Mouse (Mus musculus) monocyte, adult 5-6 weeks (primary cell): Measurements from ENCODE around the gene Fyn. TPM values are rescaled to one million over a fixed set of nuclear protein-coding genes. Genes with fewer than 3 reads are reported as not detected.

Source experiments
- ATAC-seq: fragments of 153-309, 156-312 bp; replicated peaks from 2 replicates; pipeline ENCODE4 v1.8.0; 2017; ENCODE audit warnings: mild to moderate bottlenecking; ENCODE audit not compliant: low TSS enrichment, insufficient number of reproducible peaks, severe bottlenecking, poor library complexity, low FRiP score
- total RNA-seq: library from RNA; stranded (forward); fragments of 200-1000, 200-491, 200-594 nt; gene quantifications from 3 replicates; pipeline ENCODE4 v1.2.3, GENCODE M21; 2017

Fyn gene
- total RNA-seq, 1 experiment from 2014 or later: 255 TPM

- ATAC-seq: peak; percentile 60
Measured at GRCm38 (mm10) chr10:39458766-39459699, 90.4 kb downstream of the Fyn start.

DNA sequence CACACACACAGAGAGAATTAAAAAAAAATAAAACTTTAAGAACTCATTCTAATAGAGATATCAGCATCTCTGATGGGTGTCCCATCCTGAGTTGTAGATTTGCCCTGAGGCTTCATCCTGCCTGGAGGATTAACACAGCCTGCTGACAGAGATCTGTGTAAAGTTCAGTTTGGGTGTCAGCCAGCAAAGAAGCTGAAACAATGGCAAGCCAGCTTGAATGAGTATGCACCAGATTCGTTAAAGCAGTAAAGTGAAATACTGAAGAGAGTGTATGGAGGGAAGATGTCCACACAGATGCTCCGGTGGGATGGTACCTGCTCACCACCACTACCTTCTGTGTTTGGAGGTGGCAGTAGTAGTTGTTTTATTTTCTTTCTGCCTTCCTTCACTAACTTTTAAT is 92.0 kb downstream of the Fyn start:
- no peak for ATAC-seq

- no peak for ATAC-seq
Measured at GRCm38 (mm10) chr10:39461909-39462308, 93.3 kb downstream of the Fyn start.

DNA sequence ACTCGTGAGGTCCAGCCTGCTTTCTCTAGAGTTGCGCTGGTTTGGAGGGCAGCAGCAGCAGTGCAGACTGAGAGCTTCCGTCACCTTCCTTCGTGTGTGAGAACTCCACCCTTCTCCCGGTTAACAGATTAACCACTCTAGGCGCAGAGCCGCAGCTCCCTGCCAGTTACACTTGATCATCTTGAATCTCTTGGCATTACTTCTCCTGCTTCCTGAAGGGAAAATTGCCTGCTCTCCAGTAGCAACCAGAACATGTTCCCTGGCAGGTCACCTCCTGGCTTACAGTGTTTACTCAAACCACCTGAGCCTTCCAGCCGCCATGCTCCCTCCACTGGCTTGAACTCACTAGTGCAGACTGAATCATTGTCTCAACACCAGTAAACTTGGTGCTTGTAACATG is 94.1 kb downstream of the Fyn start:
- no peak for ATAC-seq

DNA sequence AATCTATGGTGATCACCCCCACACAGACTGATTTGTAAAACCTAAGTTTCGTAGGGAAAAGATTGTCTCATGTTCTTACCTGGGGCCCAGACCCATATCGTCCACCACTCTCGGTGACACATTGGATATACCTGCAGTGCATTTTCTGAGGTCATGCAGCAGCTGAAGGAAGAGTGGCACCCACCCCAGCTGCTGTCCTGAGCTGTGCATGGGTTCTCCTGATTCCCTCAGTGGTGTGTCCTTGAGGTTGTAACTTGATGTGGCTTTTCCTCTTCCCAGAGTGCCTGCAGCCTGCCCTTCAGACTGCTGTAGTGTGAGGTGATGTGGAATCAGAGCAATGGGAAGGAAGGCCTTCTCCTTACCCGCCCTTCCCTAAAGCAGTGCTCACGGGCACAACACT is 95.7 kb downstream of the Fyn start:
- ATAC-seq: no peak

DNA sequence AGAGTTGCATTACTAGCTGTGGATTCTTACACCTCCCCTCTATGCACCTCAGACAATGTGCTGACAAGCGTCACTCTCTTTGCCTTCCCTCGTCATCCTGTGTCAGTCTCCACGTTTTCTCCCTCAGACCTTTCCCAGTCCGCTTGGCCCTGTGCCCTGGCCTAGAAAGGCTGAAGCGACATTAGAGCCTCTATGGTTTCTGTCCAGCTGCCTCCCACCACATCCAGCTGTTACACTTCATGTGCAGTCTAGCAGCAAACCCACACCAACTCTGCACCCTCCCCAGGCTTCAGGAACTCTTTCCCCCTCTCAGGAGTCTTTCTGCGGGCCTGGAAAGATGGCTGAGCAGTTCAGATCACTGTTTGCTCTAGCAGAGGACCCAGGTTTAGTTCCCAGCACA is 98.7 kb downstream of the Fyn start:
- no peak for ATAC-seq

DNA sequence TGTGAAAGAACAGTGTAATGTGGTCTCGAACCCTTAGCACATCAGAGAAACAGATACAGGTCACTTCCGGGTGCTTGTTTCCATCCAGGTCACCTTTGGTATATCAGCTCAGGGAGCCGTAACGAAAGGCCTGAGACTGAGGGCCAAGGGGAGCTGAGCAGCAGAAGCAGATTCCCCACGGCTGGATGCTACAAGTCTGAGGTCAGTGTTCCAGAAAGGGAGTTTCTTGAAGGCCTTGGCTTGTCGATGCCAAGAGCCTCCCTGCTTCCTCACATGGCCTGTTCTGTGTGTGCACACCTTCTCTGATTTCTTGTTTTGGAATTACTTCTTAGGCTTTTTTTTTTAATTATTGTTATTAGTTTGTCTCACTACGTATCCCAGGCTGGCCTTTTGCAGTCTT is 99.2 kb downstream of the Fyn start:
- no peak for ATAC-seq

DNA sequence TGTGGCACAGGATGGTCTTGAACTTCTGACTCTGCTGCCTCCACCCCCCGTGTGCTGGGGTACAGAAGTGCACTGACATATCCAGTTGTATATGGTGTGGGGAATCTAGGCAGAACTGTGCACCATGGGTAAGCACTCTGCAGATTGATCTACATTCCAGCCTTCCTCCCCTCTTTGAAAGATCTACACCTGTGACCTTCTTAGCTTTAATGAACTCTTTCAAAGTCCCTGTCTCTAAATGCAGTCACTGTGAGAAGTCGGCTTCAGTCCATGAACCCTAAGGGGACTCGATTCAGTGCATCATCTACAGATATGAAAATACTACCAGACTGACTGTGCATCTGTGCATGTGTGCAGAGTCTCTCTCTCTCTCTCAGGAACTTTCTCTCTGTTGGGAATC is 99.9 kb downstream of the Fyn start:
- no peak for ATAC-seq

DNA sequence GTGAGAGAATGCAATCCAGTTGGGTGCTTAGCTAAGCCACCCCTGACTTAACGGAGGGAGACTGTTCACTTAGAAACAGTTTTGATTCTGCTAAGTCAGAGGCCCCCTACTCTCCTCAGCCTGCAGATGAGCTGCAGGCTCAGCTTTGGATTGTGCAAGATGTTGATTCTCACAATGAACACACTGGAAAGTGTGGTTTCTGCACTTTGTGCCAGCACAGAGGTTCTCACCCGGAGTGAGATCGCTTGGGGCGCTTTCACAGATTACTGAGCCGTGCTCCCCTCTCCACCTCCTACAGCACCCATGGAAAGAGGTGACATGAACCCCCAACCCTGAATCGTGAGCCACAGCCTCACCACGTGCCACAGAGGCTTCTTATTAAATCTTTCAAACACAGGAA is 100.7 kb downstream of the Fyn start:
- ATAC-seq: no peak; the same call in 1 of the 2 replicates

DNA sequence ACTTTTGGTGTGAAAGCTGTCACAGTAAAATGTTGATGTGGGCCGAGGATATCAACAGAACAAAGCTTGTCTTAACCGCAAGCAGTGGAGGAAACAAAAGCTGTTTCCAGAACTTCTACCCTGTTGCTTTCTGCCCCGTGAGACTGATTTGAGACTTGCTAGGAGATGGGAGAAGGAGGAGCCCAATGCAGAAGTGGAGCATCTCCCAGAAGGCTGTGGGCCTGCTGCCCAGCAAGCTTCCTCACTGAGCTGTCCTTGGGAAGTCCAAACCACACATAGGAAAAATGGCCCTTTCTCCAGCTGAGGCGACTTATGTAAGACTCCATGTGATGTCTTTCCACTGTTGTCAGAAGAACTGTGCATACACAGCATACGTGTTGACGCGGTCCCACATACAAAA is 101.7 kb downstream of the Fyn start:
- no peak for ATAC-seq

DNA sequence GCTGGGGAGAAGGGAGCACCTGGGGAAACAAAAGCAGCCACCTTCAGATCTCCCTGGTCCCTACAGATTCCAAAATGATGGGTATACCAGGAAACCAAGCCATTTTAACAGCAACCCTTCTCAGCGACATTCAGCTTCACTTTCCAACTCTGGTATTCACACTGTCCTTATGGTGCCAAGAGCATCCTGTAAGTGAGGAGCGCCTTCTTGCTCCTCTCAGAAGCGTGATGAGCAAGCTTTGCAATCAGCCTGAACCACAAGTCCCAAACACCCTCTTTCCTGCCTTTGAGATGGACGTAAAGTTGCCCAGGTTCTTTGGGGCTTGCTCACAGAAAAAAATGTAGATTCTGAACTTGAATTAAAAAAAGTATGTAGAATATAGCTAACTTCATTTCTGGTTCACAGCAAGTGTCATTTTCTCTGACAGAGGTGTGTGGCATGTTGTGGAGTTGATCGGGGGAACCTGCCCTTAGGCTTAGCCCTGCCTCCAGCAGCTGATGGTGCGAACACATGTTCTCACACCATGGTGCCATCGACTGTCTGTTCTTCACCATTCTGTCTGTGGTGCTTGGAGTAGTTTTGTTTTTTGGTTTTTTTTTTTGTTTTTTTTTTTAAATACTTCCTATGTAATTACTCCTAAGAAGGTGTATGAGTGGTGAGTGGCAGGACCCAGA is 102.5 kb downstream of the Fyn start:
- no peak for ATAC-seq

GRCm38 (mm10) chr10:39471714-39472531 is 103.3 kb downstream of the Fyn start:
- no peak for ATAC-seq

DNA sequence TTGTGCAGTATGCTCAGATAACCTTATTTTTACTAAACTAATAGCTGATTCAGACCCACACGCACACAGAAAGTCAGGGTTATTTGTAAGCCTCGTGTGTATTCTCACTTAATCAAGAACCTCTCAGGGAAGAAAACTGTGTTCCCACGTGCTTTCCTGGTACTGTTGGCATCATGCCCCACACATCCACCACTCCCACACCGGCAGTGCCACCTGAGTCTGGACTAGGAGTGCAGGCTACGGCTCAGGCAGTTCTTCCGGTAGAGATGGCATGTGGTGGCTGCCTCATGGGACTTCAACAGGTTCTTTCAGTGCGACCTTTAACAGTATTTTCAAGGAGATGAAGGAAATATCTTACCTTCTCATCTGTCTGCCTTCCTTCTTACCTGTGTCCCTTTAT is 104.3 kb downstream of the Fyn start:
- no peak for ATAC-seq

GRCm38 (mm10) chr10:39479361-39479760 is 110.7 kb downstream of the Fyn start:
- no peak for ATAC-seq

GRCm38 (mm10) chr10:39484382-39484826 is 115.7 kb downstream of the Fyn start:
- ATAC-seq: no peak

DNA sequence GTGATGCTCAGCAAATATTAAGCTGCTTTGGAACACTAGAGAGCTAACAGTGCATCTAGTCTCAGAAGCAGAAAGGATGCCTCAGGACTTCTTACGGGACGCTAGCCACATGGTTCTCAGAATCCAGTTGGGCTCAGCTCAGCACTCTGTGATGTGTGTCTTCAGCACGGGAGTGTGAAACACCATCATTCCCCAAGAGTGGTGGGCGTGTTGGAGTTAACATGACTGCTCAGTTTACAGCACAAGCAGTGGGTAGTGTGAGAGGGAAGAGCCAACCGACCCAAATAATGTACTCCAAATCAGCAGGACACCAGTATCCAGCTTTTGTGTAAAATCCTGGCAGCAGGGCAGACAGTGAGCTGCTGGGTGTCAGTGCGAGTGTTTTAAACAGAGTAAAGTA is 116.2 kb downstream of the Fyn start:
- no peak for ATAC-seq

GRCm38 (mm10) chr10:39485939-39486338 is 117.3 kb downstream of the Fyn start:
- no peak for ATAC-seq

DNA sequence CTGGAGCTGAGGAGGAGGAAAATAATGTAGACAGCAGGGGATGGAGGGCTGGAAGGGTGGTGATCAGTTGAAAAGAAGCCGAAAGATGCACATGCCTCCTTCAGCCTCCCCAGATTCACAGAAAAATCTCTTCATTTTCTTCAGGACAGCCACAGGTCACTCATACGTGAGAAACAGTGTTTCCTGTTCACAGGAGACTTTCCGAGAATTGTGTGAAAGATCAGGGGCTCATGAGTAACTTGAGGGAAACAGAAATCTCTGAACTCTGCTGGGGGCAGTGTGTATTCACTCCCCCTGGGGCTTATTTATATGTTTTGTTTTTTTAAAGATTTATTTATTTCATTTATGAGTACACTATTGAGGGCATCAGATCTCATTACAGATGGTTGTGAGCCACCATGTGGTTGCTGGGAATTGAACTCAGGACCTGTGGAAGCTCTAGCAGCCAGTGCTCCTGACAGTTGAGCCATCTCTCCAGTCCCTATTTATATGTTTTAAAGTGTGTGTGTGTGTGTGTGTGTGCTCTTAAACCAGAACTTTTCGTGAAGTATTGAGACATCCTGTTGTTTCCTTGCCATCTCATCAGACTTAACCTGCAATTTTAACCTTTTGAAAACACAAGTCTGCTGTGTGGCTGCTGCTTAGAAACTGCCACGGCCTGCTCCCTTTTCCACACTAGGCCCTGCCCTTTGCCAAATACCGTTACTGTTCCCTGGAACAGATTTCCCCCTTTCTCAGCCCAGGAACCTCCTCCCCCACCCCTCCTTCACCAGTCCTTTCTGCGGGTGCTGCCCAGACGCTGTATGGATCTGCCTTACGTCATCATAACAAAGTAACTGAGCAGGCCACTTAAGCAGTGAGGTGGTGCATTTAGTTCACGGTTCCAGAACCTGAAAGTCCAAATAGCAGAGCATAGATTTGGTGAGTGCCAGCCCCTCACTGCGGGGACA is 118.1 kb downstream of the Fyn start:
- ATAC-seq: no peak
